Mouse (Mus musculus): ENCODE measurements around the gene Tmem33. TPM values are rescaled to one million over a fixed set of nuclear protein-coding genes. Genes with fewer than 3 reads are reported as not detected.
A peak's percentile ranks its signal among the peaks of the same experiment; 100 is the strongest.

Gene Tmem33
- total RNA-seq (2015; ENCODE audit: low replicate concordance) (137 and 168 TPM in 2 replicates), total RNA-seq (2017; ENCODE audit: low replicate concordance) (49.8 and 56.7 TPM in 2 replicates)

GRCm38 (mm10) chr5:67260531-67261371 is at the start of gene Tmem33:
Gene Tmem33, plus strand, starts transcription at chr5:67260565.
- ATAC-seq (replicated peaks; ENCODE audit: low FRiP score, poor library complexity, severe bottlenecking), result peak; percentile 93

DNA sequence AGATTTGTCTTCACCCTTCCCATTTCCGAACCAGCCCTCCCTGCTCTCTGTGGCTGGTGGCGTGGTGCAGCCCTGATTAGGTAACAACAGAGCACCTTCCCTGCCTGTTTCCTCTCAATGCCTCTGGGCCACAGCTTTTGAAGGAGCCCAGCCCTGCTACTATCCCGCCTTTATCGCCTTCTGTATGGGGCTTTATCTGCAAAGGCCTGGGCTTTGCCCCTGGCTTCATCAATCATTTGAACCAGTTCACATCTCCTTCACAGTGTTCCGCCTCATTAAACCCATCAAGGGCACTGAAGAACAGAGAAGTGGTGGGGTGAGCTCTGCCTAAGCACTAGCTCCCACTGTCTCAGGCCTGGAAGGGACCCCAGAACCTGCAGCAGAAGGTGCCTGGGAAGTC is 47.2 kb upstream of the Tmem33 start:
- no peak for ATAC-seq (replicated peaks; ENCODE audit: low FRiP score, poor library complexity, severe bottlenecking)

DNA sequence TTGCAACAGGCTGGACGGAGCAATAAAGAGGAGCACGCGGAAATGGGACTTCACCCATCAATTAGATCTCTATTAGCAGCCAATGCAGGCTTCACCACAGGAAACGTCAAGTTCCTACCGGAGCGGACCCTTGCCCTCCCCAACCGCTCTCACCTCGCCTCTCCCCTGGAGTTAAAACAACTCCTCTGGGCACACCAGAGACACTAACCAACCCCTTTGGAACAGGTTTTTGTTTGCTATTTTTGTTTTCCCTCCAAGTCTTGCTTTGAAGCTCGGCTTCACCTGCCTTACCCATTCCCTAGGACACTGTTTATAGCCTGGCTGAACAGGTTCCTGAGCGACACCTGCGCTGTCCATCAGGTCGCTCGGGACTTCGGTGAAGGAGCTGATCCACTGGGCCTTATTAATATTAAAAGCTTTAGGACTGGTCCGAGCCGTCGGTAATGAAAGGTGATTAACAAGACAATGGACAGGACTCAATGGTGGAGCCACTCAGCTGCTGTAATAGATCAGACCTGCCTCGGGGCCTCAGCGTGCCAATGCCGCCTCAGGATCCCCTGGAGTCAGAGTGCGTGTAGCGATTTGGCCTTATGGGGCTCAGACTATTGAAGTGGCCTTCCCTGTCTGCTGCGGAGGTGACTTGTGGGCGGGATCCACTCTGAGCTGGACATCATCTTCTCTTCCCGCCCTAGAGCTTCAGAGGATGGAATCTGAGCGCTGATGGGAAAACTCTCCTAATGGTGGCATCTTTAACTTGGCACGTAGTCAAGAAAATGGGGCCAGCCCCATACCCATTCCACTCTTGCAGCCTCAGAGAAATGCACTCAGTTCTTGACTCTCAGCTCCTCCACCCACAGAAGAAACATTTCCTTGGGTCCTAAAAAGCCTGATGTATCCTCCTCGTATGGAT is 45.0 kb upstream of the Tmem33 start:
- ATAC-seq (replicated peaks; ENCODE audit: low FRiP score, poor library complexity, severe bottlenecking), result no peak

DNA sequence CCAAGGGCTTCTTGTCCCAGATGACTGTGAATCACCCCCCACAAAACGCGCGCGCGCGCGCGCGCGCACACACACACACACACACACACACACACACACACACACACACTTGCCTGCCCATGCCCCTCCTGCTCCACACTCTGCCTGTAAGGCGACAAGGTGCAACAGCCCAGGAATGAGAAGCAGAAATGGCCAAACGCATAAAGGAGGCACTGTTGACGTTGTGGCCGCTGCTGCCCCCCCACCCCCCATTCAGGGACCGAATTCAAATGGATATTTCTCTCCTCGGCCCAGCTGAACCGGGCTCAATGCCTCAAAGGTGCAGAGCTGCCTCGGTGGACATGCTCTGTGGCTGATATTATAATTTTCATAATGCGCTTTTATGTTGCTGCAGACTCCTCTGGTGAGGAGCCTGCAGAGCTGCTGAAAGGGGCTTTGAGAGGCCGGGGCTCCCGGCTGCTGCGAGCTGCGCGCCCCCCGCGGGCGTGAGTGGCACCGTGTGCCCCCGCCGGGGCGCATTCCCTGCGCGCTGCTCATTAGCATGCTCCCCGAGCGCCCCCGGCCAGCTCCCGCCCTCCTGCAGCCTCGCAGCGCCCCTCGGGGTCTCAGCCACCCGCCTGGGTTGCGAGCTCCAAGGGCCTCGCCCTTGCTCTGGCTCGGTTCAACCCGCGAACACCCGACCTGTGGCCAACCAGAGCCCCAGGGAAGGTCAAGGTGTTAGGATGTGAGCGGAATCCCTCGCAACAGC is 44.2 kb upstream of the Tmem33 start:
- no peak for ATAC-seq (replicated peaks; ENCODE audit: low FRiP score, poor library complexity, severe bottlenecking)

- ATAC-seq (replicated peaks; ENCODE audit: low FRiP score, poor library complexity, severe bottlenecking), result no peak
Observed at GRCm38 (mm10) chr5:67216779-67217095, 43.6 kb upstream of the Tmem33 start.

GRCm38 (mm10) chr5:67221901-67222300 is 38.5 kb upstream of the Tmem33 start:
- ATAC-seq (replicated peaks; ENCODE audit: low FRiP score, poor library complexity, severe bottlenecking), result no peak

- ATAC-seq (replicated peaks; ENCODE audit: low FRiP score, poor library complexity, severe bottlenecking), result no peak
Observed at GRCm38 (mm10) chr5:67222440-67223390, 37.6 kb upstream of the Tmem33 start.

GRCm38 (mm10) chr5:67223391-67224121 is 36.8 kb upstream of the Tmem33 start:
- no peak for ATAC-seq (replicated peaks; ENCODE audit: low FRiP score, poor library complexity, severe bottlenecking)

DNA sequence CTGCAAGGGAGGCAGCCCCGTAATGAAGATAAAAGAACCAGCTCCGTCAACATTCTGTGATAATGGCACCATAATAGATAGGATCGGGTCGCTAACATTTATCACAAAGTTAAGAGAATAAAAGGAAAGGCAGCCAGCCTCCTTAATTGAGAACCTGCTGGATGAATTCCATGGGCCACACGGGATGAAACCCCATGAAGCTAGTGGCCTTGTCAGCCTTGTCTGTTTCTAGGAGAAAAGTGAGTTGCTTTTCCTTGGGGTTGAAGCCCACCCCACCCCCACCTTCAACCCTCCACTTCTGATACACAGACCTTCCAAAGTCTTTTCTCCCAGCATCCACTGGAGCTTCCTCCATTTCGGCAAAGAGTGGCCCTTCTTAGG is 36.3 kb upstream of the Tmem33 start:
- no peak for ATAC-seq (replicated peaks; ENCODE audit: low FRiP score, poor library complexity, severe bottlenecking)

DNA sequence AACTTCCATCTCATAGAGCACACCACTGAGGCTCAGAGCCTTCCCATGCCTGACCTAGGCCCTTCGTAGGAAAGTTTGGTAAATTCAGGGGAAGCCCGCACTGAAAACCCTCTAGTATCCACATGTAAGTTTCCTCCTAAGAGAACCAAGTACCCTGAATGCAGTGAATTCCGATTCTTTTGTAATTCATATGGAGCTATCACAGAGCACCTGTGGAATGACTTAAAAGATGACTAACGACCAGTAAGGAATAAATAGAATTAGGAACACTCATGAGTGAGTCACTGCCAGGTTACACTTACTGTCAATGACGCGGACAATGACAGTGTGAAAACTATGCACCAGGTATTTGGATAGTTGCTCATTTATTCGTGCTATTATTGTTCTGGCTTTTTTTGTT is 34.6 kb upstream of the Tmem33 start:
- no peak for ATAC-seq (replicated peaks; ENCODE audit: low FRiP score, poor library complexity, severe bottlenecking)

- ATAC-seq (replicated peaks; ENCODE audit: low FRiP score, poor library complexity, severe bottlenecking), result no peak
Observed at GRCm38 (mm10) chr5:67227261-67227660, 33.1 kb upstream of the Tmem33 start.

- no peak for ATAC-seq (replicated peaks; ENCODE audit: low FRiP score, poor library complexity, severe bottlenecking)
Observed at GRCm38 (mm10) chr5:67227682-67228444, 32.5 kb upstream of the Tmem33 start.

GRCm38 (mm10) chr5:67234682-67235081 is 25.7 kb upstream of the Tmem33 start:
- ATAC-seq (replicated peaks; ENCODE audit: low FRiP score, poor library complexity, severe bottlenecking), result no peak

- no peak for ATAC-seq (replicated peaks; ENCODE audit: low FRiP score, poor library complexity, severe bottlenecking)
Observed at GRCm38 (mm10) chr5:67235462-67235861, 24.9 kb upstream of the Tmem33 start.

GRCm38 (mm10) chr5:67236601-67237000 is 23.8 kb upstream of the Tmem33 start:
- no peak for ATAC-seq (replicated peaks; ENCODE audit: low FRiP score, poor library complexity, severe bottlenecking)

GRCm38 (mm10) chr5:67238303-67238702 is 22.1 kb upstream of the Tmem33 start:
- ATAC-seq (replicated peaks; ENCODE audit: low FRiP score, poor library complexity, severe bottlenecking), result no peak

DNA sequence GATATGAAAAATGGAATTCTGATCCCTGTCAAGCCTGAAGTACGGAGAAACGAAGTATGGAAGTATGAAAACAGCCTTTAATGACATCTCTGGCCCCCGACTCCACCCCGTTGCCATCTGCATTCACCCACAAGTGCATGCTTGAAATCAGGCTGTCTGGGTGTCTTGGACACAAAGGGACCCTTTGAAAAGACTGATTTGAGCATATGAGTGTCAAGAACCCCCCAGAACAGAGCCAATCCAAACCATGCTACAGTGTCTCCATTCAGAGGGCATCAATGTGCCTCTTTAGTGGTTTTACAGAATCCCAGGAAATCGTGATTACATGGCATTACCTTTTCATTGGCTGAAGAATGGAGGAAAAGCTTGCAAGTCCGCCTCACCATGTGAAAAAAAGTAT is 18.7 kb upstream of the Tmem33 start:
- ATAC-seq (replicated peaks; ENCODE audit: low FRiP score, poor library complexity, severe bottlenecking), result no peak

GRCm38 (mm10) chr5:67243231-67243630 is 17.1 kb upstream of the Tmem33 start:
- ATAC-seq (replicated peaks; ENCODE audit: low FRiP score, poor library complexity, severe bottlenecking), result no peak
